Mouse (Mus musculus) lung, adult 18-20 months (tissue): ENCODE measurements around the gene Klf13.

ENCODE experiments used
- DNase-seq, 2 experiments: peaks; one replicate each; pipeline ENCODE4 v3.0.0; 2022; ENCODE audit warnings: mixed read lengths in 2 of 2

Klf13 gene

DNA sequence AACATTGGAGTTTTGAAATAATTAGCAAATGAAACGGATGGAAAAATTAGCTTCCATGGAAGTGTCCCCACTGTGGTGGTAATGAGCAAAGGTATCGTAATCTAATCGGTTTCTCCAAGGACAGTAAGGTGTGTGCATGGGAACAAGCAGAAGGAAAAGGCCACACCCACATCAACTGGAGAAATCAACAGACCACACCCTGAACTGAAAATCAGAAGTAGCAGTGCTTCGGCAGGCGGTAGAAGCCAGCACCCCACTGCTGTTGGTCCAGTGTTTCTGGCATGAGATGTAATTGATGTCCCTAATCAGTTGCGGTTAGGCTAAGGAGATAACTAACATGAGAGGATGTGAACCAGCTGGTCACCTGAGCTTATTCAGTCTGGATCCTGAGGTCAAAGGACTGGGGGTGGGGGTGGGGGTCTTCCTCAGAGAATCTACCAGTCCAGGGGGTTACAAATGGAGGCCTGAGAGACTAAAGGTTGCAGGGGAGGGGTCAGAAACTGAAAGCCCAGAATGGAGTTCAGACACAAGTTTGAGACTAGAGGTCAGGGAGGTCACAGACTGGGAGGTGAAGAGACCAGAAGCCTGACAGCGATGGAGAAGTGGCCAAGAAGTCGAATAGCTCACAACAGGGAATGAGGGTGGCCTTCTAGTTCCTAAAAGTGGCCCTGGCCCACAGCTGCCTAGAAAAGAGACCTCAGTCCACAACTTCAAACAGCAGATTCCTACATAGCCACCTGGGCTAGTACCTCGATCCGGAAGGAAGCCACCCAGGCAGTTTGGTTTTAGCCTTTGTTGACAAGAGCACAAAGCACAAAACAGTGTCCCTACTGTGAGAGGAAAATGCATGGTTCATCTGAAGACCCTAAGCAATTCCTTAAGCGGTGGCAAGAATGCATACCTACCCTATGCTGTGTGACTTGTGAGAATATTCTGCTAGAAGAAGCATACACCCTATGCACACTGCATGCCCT is 9.1 kb upstream of the Klf13 start:
- no peak for DNase-seq

DNA sequence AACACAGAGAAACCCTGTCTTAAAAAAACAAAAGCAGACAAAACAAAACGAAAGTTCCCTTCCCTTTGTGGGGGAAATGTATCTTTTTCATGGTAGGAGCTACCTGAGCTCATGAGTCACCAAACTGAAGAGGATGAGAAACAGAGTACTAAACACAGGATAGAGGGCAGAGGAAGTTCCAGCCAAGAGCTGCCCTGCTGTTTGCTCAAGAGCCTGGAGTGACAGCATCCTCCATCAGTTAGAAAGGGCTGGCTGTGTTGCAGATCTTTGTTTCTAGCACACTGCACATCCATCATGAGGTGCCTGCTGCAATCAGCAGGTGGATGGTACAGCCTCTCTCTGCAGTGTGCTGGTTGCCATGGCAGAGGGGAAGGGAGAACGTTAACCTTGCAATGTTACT is 5.2 kb upstream of the Klf13 start:
- no peak for DNase-seq

DNA sequence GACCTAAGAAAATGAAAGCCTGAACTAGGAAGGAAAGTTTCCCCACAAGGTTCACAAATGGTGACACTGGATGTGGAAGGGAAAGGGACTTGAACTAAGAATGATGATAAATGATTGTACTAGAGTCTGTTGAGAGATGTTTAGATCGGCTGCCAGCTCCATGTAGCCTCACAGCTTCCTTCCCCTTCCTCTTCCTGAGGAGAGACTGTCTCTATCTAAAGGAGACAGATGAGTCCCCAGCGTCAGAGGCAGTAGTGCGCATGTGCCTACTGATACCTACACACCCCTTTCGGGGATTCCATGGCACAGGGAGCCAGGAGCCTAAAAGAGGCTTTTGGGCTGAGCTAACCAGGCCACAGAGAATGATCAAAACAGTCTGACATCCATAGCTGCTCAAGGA is 2.8 kb upstream of the Klf13 start:
- no peak for DNase-seq

DNA sequence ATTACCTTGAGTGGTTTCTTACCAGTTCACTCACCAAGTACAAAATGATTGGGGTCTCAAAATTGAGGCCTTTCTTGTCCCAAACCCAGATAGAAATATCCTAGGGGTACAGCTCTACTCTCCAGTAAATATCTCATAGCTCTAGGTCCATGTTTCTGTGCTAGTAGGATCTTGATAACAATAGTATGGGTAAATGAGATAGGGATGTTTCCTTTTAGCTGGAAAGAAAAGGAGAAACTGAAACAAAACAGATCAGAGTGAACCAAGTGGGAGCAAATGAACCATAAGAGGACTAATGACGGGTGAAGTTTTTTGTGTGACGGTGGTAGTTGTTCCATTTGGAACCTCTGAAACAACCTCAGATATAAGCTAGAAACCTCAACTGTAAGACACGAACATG is 2.3 kb upstream of the Klf13 start:
- DNase-seq, result no peak

DNA sequence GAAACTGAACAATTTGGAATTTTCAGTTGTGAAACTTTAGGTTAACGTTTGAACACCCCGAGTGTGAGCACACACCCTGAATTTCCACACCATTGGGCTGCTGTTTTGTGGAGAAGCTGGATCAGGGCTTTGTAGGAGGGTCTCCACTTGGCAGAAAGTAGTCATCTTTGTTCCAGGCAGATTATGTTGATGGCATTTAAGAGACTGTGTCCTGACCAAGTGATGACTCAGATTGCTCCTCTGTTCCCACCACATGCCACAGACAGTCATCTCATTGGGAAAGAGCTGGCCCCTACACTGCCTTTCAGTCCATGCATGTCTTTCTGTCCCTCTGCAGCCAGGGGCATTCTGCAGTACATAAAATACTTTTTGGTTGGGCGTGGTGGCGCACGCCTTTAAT is 1.6 kb upstream of the Klf13 start:
- DNase-seq, result no peak

DNA sequence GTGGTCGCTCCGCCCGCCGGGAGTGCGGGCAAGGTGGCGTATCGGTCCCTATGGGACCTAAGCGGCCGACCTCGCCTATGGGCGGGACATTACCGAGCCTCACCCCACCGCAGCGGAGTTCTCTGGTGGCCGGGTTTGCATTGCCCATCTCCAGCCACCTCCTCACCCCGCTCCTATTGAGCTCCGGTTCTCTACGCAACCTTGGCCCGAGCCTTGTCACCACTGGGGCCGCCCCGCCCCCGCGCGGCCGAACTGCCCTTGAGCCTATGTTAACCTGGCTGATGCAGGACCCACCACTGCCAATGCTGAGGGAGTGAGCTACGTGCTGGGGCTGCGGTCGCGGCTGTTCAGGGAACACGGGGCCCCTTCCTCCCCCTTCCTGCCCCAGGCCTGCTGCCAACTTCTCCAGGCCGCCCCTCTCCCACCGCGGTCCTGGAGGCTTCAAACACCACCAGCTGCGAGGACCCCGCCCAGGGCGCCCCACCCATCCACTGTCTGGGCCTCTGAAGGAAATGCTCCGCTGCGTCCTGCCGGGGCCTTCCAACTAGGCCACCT is 759 bp upstream of the Klf13 start:
- peak; percentile 84 to 87 for DNase-seq

DNA sequence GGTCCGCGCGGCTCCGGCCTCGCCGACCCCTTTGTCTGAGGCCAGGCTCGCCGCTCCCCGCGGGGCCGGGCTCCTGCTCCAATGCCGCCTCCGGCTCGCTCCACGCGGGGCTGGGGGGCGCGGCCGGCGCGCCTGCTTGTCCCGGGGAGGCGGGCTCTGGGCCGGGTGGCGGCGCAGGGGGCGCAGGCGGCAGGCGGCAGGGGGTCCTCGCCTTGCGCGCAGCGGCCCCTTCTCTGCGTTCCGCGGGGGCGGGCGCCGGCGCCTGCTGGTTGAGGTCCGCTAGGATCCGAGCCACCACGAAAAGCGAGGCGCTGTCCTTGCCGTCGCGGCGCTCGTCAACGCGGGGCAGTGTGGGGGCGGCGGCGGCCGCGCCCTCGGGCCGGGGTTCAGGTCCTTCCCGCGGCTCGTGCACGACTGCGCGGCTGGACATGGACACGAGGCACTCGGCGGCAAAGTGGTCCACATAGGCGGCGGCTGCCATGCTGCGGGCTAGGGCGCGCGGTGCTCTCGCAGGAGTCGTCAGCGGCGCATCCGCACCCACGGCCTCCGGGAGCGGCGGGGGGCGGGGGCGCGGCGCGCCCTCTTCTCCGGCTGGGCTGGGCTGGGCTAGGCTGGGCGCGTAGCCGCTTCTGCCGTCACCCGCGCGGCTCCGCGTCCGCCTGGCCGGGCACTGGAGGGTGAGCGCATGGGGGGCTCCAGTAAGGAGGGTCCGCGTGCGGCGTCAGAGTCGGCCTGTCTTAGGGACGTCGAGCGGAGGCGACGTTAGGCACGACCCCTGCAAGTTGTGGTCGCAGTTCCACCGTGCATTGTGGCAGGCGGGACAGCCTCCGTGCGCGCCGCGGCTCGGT is 425 bp downstream of the Klf13 start:
- DNase-seq, result no peak

DNA sequence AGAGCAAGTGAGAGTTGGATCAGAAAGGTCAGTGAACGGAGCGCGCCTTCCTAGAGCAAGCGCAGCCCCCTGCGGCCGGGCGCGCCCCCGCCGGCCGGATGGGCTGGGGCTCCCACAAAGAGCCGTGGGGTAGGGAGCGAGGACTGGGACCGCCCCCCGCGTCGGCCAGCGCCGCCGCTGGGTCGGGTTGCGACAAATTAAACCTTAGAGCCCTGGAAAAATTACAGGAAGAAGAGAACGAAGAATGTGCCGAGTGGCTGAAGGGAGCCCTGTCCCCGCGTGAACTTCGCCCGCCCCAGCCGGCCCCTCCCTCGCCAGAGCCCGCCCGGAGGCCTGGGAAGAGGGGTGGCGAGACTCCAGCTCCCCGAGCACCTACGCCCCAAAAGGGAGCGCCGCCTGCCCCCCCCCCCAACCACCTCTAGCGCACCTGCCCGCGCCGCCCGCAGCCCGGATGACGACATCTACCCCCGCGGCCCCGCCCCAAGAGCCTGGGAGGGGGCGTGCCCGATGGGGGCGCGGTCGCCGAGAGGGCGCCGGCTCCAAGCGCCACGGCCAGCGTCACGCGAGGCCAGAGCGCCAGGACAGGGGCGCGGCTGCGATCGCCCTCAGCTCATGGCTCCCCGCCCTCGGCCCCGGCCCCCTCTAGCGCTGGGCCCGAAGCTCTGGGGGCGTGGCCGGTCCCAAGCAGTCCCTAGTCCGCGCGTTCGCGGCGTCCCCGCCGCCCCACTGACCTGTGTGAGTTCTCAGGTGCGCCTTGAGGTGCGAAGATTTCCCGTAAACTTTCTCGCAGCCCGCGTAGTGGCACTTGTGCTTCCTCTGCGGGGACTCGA is 1.3 kb downstream of the Klf13 start:
- DNase-seq, result peak; percentile 94 to 95

DNA sequence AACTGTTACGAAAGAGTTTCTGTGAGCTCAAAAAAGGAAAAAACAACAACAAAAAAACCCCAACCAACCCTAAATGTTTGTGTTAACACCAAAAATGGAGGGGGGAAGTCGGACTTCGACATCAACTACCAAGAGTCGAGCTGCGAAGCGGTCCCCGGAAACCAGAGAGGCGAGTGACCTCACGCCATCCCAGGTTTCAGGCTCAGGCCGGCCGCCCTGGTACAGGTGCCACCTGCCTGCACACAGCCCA is 1.8 kb downstream of the Klf13 start:
- no peak for DNase-seq

DNA sequence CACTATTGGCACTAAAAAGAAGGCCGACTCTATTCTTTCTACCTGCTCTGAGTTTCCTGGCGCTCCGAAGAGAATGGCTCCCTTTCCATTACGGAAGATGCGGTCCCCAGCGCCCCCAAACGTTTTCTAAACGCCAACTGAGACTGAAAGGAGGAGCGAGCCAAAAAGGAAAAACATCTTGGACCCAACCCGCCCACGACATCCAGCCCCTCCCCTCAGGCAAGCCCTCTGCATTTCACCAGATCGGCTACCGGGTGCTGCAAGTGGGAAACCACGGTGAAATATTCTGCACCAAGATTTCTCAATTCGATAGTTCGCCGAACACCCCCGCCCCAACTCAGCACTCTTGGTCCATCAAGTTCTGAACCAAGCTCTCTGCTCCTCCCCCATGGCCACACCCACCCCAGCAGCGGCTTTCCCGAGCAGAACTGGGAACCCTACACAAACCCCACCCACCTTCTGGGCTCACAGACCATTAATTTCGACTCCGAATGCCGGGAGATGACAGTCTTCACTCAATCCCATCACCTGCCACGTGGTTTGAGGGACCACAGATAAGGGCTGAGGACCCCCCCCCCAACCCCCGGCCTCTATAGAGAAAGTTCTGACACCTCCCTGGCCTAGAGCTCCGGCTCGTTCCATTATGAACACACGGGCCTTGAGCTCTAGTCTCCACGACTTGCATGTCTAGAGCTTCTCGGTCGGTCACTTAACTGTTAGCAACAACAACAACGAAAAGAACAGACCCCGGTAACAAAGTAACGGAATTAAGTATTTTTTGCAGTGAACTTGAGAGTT is 2.3 kb downstream of the Klf13 start:
- peak; percentile 94 to 95 for DNase-seq

DNA sequence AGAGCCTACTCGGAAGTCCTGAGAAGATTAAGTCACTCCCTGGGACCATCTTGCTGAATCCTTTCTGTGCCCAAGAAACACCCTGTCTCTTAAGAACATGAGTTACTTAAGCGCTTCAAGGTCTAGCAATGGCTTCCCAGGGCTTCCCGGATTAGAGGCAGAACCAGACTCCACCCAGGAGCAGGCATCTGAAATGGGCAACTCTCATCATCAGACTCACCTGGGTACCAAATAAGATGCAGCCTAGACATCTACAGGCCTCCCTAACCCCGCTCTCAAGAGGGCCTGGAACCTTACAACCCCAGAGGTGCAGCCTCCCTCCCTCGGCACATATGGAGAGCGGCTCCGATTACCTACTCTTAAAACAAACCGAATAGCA is 2.9 kb downstream of the Klf13 start:
- DNase-seq, result no peak

DNA sequence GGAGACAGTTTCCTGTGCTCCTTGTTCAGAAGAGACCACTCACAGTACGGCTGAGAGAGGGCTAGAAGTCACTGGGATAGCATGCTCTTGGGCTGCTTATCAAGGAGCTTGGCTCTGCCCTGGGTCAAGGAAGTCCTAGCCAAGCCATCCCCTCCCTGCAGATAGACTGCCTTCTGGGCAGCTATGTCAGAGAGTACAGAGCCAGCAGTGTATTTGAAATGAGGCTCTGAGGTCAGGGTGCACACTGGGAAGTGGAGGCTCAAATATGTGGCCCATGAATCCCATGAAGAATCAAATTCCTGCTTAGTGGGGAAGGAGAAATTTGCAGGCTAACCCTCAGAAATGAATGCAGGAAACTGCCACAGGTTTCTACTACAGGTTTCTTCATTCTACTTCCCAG is 4.2 kb downstream of the Klf13 start:
- DNase-seq, result peak in 1 of 2 experiments; percentile 27

DNA sequence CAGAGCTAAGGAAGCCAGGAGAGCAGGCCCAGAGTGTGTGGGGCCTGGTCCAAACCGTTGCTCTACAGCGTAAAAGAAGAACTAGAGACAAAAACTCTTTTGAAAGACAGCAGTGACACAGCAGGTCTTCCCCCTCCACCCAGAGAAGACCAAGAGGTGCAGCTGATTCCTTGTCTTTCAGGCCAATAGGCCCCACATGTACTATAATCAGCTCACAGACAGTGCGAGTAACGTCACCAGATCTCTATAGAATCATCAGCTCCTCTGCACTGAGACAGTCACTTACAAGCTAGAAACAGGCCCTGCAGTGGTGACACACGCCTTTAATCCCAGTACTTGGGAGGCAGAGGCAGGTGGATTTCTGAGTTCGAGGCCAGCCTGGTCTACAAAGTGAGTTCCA is 4.8 kb downstream of the Klf13 start:
- DNase-seq, result no peak

DNA sequence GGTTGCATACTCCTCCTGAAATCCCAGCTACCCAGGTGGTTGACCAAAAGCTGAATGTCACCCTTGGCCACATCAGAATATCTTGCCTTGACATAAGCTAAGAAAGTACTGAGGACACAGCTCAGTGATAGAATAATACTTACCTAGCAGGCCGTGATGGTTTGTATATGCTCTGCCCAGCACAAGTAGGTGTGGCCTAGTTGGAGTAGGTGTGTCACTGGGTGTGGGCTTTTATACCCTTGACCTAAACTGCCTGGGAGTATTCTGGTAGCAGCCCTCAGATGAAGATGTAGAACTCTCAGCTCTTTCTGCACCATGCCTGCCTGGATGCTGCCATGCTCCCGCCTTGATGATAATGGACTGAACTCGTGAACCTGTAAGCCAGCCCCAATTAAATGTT is 6.3 kb downstream of the Klf13 start:
- no peak for DNase-seq

DNA sequence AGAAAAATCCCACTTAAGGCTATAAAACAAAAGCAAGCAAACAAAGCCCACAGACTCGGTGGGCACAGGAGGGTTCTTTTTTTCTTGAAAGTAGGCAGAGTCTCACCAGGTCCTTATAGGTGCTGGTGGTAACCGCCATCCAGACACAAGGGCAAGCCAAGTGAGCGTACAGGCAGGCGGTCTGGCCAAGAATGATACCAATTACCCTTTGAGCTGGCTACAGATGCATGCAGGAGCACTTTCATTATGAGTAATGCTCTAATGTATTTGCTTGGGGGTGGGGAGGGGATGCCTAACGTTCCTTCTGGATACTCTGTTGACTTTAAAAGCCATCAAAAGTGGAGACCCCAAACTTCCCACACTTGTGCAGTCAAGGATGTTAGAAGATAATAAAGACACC is 7.9 kb downstream of the Klf13 start:
- DNase-seq, result no peak

DNA sequence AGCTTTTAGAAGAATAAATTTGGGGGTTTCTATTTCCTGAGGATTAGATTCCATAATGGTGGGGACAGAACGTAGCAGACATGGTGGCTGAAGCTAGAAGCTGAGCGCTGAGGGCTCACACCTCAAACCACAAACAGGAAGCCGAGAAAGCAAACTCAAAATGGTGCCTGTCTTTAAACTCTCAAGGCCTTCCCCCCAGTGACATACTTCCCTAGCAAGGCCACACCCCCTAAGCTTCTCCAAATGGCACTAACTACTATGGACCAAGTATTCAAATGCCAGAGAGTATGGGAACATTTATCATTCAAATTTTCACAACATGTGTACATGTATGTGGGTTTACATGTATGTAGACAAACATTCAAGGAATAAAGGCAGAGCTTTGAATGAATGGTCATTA is 8.6 kb downstream of the Klf13 start:
- DNase-seq, result no peak

DNA sequence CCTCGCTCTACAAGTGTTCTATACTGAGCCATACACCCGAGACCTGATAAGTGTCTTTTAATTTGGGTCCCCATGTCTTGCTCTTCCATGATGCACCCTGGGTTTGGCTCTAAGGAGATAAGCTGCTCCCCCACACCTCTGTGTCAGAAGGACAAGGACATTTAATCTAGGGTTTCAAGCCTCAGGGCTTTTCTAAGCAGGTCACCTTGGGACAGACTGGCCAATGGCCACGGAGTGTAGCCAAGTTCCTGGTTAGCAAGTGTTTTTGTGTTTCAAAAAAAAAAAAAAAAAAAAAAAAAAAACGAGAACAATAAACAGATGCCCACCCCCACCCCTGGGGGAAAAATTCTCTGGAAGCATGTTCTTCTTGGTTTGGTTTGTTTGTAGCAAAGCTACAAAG is 9.6 kb downstream of the Klf13 start:
- DNase-seq, result peak in 1 of 2 experiments; percentile 43

DNA sequence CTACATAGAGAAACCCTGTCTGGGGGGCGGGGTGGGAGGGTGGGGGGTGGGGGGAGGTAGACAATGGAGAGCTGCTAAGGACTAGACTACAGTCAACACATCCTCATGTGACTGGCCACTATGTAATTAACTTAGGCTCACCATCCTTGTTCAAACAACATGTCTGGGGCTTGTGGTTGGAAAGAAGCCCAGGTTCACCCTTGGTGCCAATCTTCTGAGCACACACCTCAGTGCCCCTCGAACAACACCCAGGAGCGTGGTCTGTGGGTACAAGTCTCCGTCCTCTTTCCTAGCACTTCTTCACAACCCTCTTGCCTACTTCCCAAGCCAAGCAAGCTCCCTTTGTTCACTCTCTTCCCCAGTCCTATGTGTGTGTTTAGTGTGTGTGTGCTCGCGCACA is 11.6 kb downstream of the Klf13 start:
- DNase-seq, result no peak

DNA sequence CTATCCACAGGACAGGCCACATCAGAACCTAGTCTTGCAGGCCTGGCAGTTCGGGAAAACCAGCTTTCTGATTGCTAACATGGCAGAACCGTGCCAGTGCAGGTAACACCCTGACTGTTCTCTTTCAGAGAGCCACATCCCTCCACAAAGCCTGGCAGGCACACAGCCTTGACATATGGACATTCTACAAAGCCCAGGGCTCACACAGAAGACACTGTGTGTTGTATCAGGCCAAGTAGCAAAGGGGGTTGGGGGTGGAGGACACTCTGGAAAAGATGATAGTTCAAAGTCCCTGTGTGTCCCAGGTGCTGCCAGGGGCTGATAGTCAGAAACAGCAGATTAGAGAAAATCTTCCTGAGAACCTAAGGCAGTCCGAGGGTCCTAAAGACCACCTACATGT is 12.2 kb downstream of the Klf13 start:
- DNase-seq, result peak; percentile 0 to 2

DNA sequence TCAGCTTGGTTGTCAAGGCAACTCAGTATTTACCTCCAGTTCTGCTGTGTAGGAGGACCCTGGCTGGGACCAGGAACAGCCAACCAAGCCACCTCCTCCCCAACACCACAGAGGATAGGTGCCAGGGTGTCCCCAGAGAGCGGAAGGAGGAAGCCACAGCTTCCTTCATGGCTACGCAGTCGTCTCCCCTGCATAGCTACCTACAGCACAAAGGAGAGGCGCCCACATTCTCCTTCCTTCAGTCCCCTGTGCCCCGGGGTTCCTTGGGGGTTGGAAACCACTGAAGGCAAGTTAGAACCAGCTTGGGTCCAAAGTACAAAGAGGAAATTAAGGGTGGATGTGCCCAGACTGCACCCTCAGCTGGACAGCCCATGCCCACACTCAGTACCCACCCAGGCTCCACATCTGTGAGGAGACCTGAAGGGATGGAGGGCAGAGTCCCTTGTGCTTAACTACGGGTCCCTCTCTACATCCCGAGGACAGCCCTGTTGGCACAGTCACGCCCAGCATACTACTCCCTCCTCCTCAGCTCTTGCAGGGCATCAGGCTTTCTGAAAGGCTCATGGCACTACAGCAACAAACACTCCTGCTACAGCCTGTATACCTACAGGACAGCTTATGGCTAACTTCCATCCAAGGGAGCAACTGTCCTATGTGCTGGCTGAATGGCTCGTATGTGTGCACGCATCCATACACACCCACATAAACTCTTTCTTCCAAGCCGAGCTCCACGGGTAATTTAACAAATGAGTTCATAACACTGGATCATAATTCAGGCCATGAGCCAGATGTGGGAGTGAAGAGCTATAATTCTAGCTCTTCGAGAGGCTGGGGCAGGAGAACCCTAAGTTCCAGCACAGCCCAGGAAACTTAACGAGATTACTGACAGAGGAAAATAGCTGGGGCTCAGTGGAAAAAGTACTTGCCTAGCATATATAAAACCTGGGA is 13.0 kb downstream of the Klf13 start:
- DNase-seq, result peak; percentile 81 to 83
